Mouse (Mus musculus): Measurements from ENCODE around the gene Skint6. TPM values are rescaled to one million over a fixed set of nuclear protein-coding genes. Genes with fewer than 3 reads are reported as not detected.

Skint6 gene
- not detected for polyA plus RNA-seq (2014; fragmentation: Illumina TruSeq; extraction: RNeasy Lipid Tissue Mini Kit (QIAGEN cat#74804))

DNA sequence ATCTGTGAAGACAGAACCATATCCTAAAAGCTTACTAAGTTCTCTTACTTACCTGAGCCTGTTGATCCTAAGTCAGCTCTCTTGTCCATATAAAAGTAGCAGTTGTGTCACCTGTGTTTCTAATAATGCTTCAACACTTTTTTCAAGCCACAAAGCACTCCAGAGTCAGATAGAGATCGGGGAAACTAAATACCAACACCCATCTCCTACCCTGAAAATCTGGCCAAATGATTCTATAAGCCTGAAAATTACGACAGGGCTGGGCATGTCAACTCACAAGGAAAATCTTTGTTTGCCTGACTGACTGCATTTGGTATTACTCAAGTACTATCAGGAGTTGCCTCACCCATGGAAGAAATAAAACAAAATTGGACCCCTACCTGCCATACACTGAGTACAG is at the start of gene Skint6:
Gene Skint6 (minus strand): TSS at position 101 of the 400 bp plus-strand sequence.

DNA sequence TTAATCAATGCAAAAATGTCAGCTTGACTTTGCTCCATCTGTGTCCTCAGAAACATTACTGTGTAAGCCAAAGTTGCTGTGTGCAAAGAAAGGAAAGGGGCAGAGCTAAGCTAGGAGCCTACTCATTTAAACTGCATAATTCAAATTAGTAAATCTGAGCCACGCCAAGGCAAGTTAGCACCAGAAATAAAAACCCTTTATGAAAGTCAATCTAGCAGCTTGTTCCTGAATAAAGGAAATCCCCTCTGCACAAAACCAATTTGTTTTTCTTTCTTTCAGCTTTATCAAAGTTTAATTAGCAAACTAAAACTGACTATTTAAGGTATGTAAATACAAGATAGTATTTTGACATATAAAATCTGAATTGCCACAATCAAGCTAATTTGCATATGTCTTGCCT is 512.0 kb downstream of the Skint6 start, which contains the start of gene Skint10:
Gene Skint10 (minus strand): TSS at position 101 of the 400 bp plus-strand sequence.

